Mouse (Mus musculus) intestine, postnatal 0 days (tissue): ENCODE measurements around the gene Rora. TPM values are rescaled to one million over a fixed set of nuclear protein-coding genes. Genes with fewer than 3 reads are reported as not detected.

Source experiments
- ATAC-seq: fragments of 200-750 bp; cut with Nextera tagmentation; 2 replicates; pipeline ENCODE4 v1.8.0; 2017; ENCODE audit warnings: mild to moderate bottlenecking, moderate TSS enrichment, moderate library complexity
- H3K27ac ChIP-seq: fragments of 300-500 bp; sonication (generic); 2 replicates; pipeline ENCODE4 v1.5.1; 2014; ENCODE audit warnings: mild to moderate bottlenecking, low read depth, low read length, moderate library complexity
- H3K27me3 ChIP-seq: fragments of 300-500 bp; sonication (generic); replicated peaks from 2 replicates; pipeline ENCODE4 v1.6.1; 2014; ENCODE audit warnings: low read length, mixed read lengths; ENCODE audit not compliant: control insufficient read depth, insufficient read depth
- H3K36me3 ChIP-seq: fragments of 300-500 bp; sonication (generic); 2 replicates; pipeline ENCODE4 v1.6.1; 2014; ENCODE audit warnings: mild to moderate bottlenecking, moderate library complexity; ENCODE audit not compliant: control insufficient read depth, insufficient read depth
- H3K4me1 ChIP-seq: fragments of 300-500 bp; sonication (generic); replicated peaks from 2 replicates; pipeline ENCODE4 v1.6.1; 2014; ENCODE audit warnings: antibody characterized with exemption, low read length, mixed read lengths; ENCODE audit not compliant: control insufficient read depth, insufficient read depth
- H3K4me2 ChIP-seq: fragments of 300-500 bp; sonication (generic); replicated peaks from 2 replicates; pipeline ENCODE4 v1.6.1; 2014; ENCODE audit warnings: low read depth, mild to moderate bottlenecking, moderate library complexity
- H3K4me3 ChIP-seq: fragments of 300-500 bp; sonication (generic); 2 replicates; pipeline ENCODE4 v1.5.1; 2014; ENCODE audit warnings: low read depth, low read length
- H3K9ac ChIP-seq: fragments of 300-500 bp; sonication (generic); 2 replicates; pipeline ENCODE4 v1.6.1; 2014; ENCODE audit warnings: mild to moderate bottlenecking, low read depth, low read length
- H3K9me3 ChIP-seq: fragments of 300-500 bp; sonication (generic); 2 replicates; pipeline ENCODE4 v1.6.1; 2016; ENCODE audit warnings: mixed run types; ENCODE audit not compliant: control insufficient read depth
- CTCF ChIP-seq: sonication (generic); IDR thresholded peaks from 2 replicates; pipeline ENCODE4 v1.5.1; 2016; ENCODE audit warnings: low read depth, mild to moderate bottlenecking, control low read depth, antibody characterized with exemption, moderate library complexity
- WGBS: fragments of 180-500 bp; shearing (Covaris S2); extraction: QIAGEN DNeasy Blood & Tissue Kit; methylation state at CpG from one replicate; pipeline ENCODE4 v1.1.7; 2014; 5-methylcytosine and 5-hydroxymethylcytosine counted together
- polyA plus RNA-seq: library from polyadenylated mRNA; unstranded; fragments of >200 nt; fragmentation: Nextera tagmentation; extraction: Ambion mirVana; gene quantifications from 2 replicates; pipeline ENCODE4 v1.2.1, GENCODE M21; 2015

The Rora gene
- polyA plus RNA-seq, 1 experiment from 2014 or later = 4.7 TPM

DNA sequence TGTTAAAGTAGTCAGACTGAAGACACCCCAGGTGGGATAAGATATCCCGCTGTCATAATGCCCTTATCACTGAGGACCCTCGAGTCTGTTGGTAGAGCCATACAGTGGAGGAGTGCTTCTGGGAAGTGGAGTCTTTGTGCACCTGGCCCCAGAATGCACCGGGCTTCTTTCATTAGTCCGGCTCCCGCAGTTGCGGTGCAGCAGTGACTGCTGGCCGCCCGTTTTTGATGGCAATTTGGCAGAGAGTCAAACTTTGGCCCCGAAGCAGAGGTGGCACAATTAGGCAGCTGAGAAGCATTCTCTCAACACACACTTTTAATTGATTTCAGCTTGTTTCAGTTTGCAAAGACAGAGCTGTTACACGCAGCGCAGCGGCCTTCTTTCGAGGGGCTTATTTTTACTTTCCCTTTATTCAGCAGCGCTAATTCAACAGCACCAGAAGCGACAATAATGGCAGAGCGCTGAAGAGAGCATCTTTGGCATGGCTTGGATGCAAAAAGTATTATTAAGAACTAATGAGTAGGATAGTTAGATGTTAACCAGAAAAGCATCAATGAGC lies 138.5 kb downstream of the Rora start:
- ATAC-seq = no peak
- no peaks in the 10 kb centered on the region for H3K4me1 ChIP-seq
- 83% methylated on average over 16 of the region's 16 CpGs for WGBS
- H3K4me3 ChIP-seq = no peak overlapping the region
- H3K9me3 ChIP-seq = no peaks in the 10 kb centered on the region
- H3K9ac ChIP-seq = no peak overlapping the region
- H3K4me2 ChIP-seq = no peak overlapping the region
- H3K36me3 ChIP-seq = no peaks in the 10 kb centered on the region
- no peak overlapping the region for H3K27ac ChIP-seq
- no peak for TF ChIP-seq CTCF
- H3K27me3 ChIP-seq = no peaks in the 10 kb centered on the region

DNA sequence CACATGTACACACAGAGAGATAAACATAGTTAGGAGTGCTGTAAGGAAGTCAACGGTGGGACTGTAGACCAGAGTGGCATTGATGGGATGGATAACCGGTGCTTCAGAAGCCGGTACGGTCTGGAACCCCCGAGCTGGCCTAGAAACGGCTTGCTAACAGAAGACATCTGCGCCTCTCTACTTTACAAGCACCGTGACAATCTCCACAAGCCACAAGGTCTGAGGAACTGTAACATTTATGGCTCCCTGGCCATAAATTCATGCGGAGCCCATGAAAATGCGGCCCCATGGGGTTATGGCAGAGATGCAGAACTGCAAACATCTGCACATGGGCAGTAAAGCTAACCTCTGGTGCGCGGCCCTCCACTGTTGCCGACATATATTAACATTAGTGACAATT lies 141.7 kb downstream of the Rora start:
- 46% methylated on average over 13 of the region's 13 CpGs for WGBS
- H3K4me1 ChIP-seq = no peaks in the 10 kb centered on the region
- no peaks in the 10 kb centered on the region for H3K36me3 ChIP-seq
- H3K4me3 ChIP-seq = no peak overlapping the region
- no peak for ATAC-seq
- H3K27ac ChIP-seq = no peak overlapping the region
- H3K9me3 ChIP-seq = no peaks in the 10 kb centered on the region
- H3K27me3 ChIP-seq = no peaks in the 10 kb centered on the region
- H3K4me2 ChIP-seq = no peak overlapping the region; the same call in 1 of the 2 replicates
- H3K9ac ChIP-seq = no peak overlapping the region
- no peak for TF ChIP-seq CTCF

DNA sequence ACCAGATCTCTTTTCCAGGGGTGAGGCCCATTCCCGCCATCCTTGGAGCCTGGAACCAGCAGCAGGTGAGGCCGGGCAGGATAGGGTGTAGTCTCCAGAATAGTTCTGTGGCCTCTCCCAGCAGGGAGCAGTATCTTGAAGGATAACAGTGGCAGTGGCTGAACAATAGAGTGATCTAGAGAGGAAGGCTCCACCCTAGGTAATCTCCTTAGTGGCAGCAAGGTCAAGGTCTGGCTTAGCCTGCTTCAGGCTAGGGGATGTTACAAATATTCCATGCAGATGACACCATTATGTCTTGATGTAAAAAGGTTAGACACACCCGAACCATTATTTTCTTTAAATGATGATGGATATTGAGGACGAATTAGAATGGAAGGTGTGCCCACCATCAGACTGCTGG lies 144.6 kb downstream of the Rora start:
- TF ChIP-seq CTCF = no peak
- Histone ChIP-seq H3K9ac (no peak overlapping the region), H3K9me3 (no peaks in the 10 kb centered on the region), H3K27ac (no peak overlapping the region), H3K4me2 (no peak overlapping the region), H3K36me3 (no peaks in the 10 kb centered on the region), H3K4me3 (no peak overlapping the region), H3K4me1 (no peaks in the 10 kb centered on the region), H3K27me3 (no peaks in the 10 kb centered on the region)
- ATAC-seq = no peak
- 82% methylated on average over 4 of the region's 4 CpGs for WGBS

DNA sequence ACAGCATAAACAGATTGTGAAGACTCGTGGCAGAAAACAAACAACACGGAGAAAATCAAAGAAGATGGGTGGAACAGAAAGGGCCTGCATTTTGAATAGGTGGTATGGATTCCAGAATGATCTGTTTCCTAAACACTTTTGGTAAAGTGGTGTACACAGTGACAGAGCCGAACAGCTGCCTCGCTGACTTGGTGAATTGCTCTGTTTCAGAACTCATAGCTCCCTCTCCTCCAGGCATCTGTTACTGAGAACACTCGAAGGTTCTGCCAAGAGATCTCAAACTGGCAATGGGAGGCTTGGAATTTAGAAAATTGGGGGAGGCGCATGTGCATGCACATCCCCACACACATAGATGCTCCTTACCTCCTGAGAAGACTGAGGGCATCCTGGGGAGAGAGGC lies 145.5 kb downstream of the Rora start:
- Histone ChIP-seq H3K9ac (no peak overlapping the region), H3K4me2 (no peak overlapping the region), H3K4me3 (no peak overlapping the region), H3K4me1 (no peaks in the 10 kb centered on the region), H3K36me3 (no peaks in the 10 kb centered on the region), H3K9me3 (no peaks in the 10 kb centered on the region), H3K27ac (no peak overlapping the region), H3K27me3 (no peaks in the 10 kb centered on the region)
- ATAC-seq = no peak
- 84% methylated on average over 6 of the region's 6 CpGs for WGBS
- TF ChIP-seq CTCF = no peak

GRCm38 (mm10) chr9:68804229-68804628 lies 150.6 kb downstream of the Rora start:
- no peak for TF ChIP-seq CTCF
- H3K9ac ChIP-seq = no peak overlapping the region
- H3K4me3 ChIP-seq = no peak overlapping the region
- 57% methylated on average over 6 of the region's 6 CpGs for WGBS
- H3K36me3 ChIP-seq = no peaks in the 10 kb centered on the region
- H3K27me3 ChIP-seq = no peaks in the 10 kb centered on the region
- no peak overlapping the region for H3K4me2 ChIP-seq
- no peaks in the 10 kb centered on the region for H3K4me1 ChIP-seq
- no peak for ATAC-seq
- H3K27ac ChIP-seq = no peak overlapping the region
- no peaks in the 10 kb centered on the region for H3K9me3 ChIP-seq

DNA sequence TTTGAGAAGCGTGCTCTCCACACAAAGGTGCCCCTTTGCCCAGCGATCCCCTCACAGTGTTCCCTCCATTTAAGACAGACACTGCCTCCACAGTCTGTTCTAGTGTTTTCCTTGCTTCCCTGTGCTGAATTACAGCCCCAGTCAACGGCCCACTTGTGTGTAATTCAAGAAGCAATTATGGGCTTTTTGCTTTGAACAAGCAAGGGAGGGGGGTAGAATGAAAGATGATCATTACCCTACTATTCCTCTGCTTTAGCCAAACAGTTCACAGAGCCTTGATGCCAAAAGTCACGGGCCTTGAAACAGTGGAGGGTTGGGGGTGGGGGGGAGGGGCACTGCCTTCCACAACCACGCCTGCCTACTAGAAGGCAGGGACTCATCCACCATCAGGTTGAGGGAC lies 152.2 kb downstream of the Rora start:
- H3K4me2 ChIP-seq = no peak overlapping the region
- no peak for ATAC-seq
- no peak overlapping the region for H3K4me3 ChIP-seq
- H3K9ac ChIP-seq = no peak overlapping the region
- no peaks in the 10 kb centered on the region for H3K9me3 ChIP-seq
- no peak for TF ChIP-seq CTCF
- H3K36me3 ChIP-seq = no peaks in the 10 kb centered on the region
- WGBS = 47% methylated on average over 5 of the region's 5 CpGs
- no peaks in the 10 kb centered on the region for H3K4me1 ChIP-seq
- H3K27ac ChIP-seq = no peak overlapping the region
- H3K27me3 ChIP-seq = no peaks in the 10 kb centered on the region

GRCm38 (mm10) chr9:68807735-68808134 lies 154.1 kb downstream of the Rora start:
- ATAC-seq = no peak
- TF ChIP-seq CTCF = no peak
- Histone ChIP-seq H3K4me2 (no peak overlapping the region), H3K27me3 (no peaks in the 10 kb centered on the region), H3K36me3 (no peaks in the 10 kb centered on the region), H3K9me3 (no peaks in the 10 kb centered on the region), H3K4me1 (no peaks in the 10 kb centered on the region), H3K9ac (no peak overlapping the region), H3K27ac (no peak overlapping the region), H3K4me3 (no peak overlapping the region)
- 93% methylated on average over 2 of the region's 2 CpGs for WGBS
